Mouse (Mus musculus): Measurements from ENCODE around the gene Cop1. TPM values are rescaled to one million over a fixed set of nuclear protein-coding genes. Genes with fewer than 3 reads are reported as not detected.

Cop1 gene
- polyA plus RNA-seq, 1 experiment, result 21.6 TPM

DNA sequence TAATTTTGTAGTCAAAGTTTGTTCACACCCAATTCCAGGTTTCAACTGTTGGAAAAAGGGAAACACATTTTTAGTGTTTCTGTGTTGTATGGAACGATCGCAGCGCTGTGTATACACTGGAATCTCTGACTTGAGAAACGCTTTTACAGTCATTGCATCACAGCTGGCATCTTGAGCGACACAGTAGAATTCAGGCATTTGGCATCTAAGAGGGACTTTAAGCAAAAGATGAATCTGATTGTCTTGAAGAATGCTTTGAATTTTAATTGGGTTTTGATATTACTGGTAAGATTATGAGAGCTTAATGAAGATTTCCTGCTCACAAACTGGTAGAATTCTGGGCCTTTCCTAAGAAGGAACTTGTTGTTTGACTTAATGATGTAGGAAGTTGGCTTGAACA, 1.3 kb downstream of the Cop1 start:
- Histone ChIP-seq H3K4me1 (peaks cover 39% of the 10 kb centered on the region), H3K9me3 (no peaks in the 10 kb centered on the region), H3K36me3 (replicated peaks; ENCODE audit: low read length) (peaks cover 5% of the 10 kb centered on the region), H3K4me3 (replicated peaks) (peak overlapping the region; percentile 95), H3K27me3 (replicated peaks) (no peaks in the 10 kb centered on the region)
- TF ChIP-seq GATA1 (IDR thresholded peaks at IDR 0.05; ENCODE audit: borderline replicate concordance, low read length) (no peak), FLI1 (IDR thresholded peaks at IDR 0.05; ENCODE audit: low read length) (no peak)

GRCm38 (mm10) chr1:159234496-159234895, 2.4 kb downstream of the Cop1 start:
- H3K27me3 ChIP-seq (replicated peaks), result no peaks in the 10 kb centered on the region
- peaks cover 11% of the 10 kb centered on the region for H3K36me3 ChIP-seq (replicated peaks; ENCODE audit: low read length)
- no peaks in the 10 kb centered on the region for H3K9me3 ChIP-seq
- TF ChIP-seq GATA1 (IDR thresholded peaks at IDR 0.05; ENCODE audit: borderline replicate concordance, low read length) (no peak), FLI1 (IDR thresholded peaks at IDR 0.05; ENCODE audit: low read length) (no peak)
- peaks cover 45% of the 10 kb centered on the region for H3K4me1 ChIP-seq
- peak overlapping the region; percentile 85 for H3K4me3 ChIP-seq (replicated peaks)

DNA sequence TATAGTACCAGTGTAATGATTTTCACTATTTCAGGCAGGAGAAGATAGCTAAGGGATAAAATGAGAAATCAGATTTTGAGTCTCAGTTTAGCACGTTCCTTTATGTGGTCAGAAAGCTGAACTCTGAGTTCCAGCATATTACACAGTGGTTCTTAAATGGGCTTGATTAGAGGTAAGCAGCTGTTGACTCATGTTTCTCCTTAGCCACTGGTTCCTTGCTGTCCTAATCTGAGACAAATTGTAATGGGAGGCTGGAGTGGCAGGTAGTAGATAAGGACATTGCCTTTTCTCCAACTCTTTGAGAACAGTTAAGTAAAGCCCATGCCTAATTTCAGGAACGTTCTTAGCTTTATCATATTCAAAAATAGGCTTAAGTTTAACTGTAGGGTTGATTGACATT, 3.6 kb downstream of the Cop1 start:
- Histone ChIP-seq H3K9me3 (no peaks in the 10 kb centered on the region), H3K27me3 (replicated peaks) (no peaks in the 10 kb centered on the region), H3K36me3 (replicated peaks; ENCODE audit: low read length) (peaks cover 22% of the 10 kb centered on the region), H3K4me3 (replicated peaks) (no peak overlapping the region), H3K4me1 (peaks cover 44% of the 10 kb centered on the region)
- TF ChIP-seq GATA1 (IDR thresholded peaks at IDR 0.05; ENCODE audit: borderline replicate concordance, low read length) (no peak), FLI1 (IDR thresholded peaks at IDR 0.05; ENCODE audit: low read length) (no peak)

DNA sequence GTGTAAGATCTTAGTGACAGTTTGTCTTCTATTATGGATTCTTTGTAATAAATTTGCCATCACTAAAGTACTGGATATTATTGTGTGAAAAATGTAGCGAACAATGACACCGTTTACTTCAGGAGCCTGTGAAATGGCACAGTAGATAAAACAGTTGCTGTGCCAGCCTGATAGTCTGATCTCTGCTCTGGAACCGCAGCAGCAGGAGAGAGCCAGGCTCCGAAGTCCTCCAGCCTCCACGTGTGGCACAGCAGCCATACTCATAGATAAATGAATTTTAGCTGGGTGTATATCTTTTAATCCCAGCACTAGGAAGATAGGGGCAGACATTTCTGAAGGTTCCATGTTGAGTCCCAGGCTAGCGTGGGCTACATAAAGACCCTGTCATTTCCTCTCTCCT, 6.0 kb downstream of the Cop1 start:
- Histone ChIP-seq H3K27me3 (replicated peaks) (no peaks in the 10 kb centered on the region), H3K4me3 (replicated peaks) (peak overlapping the region; percentile 44), H3K4me1 (peaks cover 43% of the 10 kb centered on the region), H3K36me3 (replicated peaks; ENCODE audit: low read length) (peaks cover 39% of the 10 kb centered on the region), H3K9me3 (no peaks in the 10 kb centered on the region)
- no peak for TF ChIP-seq GATA1 (IDR thresholded peaks at IDR 0.05; ENCODE audit: borderline replicate concordance, low read length)
- no peak for TF ChIP-seq FLI1 (IDR thresholded peaks at IDR 0.05; ENCODE audit: low read length)

DNA sequence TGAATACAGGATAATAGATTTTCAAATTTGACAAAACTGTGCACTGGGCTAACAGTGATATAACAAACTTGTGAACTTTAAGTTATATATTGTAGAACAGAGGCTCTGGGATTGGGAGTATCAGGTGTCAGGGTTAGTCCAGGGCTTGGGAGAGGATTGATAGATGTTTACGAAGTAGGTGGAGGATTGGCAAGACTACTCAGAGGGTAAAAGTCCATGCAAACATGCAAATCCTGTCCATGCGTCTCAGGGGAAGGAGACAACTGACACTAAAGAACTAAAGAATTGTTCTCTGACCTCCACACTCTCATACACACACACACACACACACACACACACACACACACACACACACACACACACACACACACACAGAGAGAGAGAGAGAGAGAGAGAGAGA, 18.2 kb downstream of the Cop1 start:
- Histone ChIP-seq H3K4me3 (replicated peaks) (no peak overlapping the region), H3K36me3 (replicated peaks; ENCODE audit: low read length) (peaks cover 76% of the 10 kb centered on the region), H3K27me3 (replicated peaks) (no peaks in the 10 kb centered on the region), H3K9me3 (no peaks in the 10 kb centered on the region), H3K4me1 (peaks cover 3% of the 10 kb centered on the region; the same call in 1 of the 2 replicates)
- TF ChIP-seq GATA1 (IDR thresholded peaks at IDR 0.05; ENCODE audit: borderline replicate concordance, low read length), result no peak
- TF ChIP-seq FLI1 (IDR thresholded peaks at IDR 0.05; ENCODE audit: low read length), result no peak

DNA sequence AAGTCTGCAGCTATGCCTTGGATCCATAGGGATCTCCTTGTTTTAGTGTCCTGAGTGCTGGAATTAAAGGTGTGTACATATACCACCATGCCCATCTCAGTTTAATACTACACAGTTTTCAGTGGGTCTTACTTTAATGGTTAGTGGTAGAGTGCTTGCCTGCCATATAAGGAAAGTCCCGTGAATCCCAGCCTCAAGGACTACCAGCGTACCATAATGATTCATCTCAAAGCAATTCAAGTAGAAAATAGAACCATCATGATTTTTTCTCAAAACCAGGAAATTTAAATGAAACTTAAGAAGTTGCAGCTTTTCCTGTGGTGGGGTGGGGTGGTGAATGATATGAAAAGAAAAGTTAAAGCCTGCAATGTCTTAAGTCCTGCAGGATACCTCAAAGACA, 21.0 kb downstream of the Cop1 start:
- no peak for TF ChIP-seq GATA1 (IDR thresholded peaks at IDR 0.05; ENCODE audit: borderline replicate concordance, low read length)
- no peak for TF ChIP-seq FLI1 (IDR thresholded peaks at IDR 0.05; ENCODE audit: low read length)
- Histone ChIP-seq H3K9me3 (no peaks in the 10 kb centered on the region), H3K4me3 (replicated peaks) (no peak overlapping the region), H3K4me1 (peaks cover 16% of the 10 kb centered on the region), H3K36me3 (replicated peaks; ENCODE audit: low read length) (peaks cover 68% of the 10 kb centered on the region), H3K27me3 (replicated peaks) (no peaks in the 10 kb centered on the region)

DNA sequence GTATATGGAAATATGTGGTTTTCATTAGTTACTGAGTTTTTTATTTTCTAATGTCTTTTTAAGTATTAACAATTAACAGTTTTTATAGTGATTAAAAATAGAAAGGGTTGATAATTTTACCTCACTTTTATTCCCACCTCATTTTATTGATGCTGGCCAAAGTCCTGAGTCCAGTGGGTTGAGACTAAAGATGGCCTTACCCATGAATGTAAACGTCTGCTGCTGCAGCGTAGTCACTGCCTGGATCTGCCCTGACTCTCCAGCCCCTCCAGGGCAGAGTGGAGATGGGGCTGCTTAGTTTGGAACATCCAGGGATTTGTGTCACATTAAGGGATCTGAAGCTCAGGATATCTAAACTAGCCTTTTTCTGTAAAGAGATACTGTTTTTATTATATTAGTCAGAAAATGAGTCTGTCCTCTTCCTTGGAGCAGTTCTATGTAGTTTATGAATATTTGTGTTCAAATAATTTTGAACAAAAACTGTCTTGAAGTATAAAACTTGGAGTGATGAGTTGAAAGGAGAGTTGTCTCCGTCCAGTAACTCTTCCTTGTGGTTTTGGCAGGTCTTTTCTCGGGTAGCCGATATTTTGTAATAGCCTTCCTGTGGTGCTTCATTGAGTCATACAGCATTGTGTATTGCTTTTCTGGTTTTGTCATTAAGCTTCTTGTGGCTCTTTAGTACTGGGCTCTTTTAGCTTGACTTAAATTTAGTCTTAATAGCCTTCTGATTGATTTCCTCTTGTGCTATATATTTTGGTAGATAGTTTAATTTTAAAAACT, 23.0 kb downstream of the Cop1 start:
- no peaks in the 10 kb centered on the region for H3K27me3 ChIP-seq (replicated peaks)
- no peak overlapping the region for H3K4me3 ChIP-seq (replicated peaks)
- H3K36me3 ChIP-seq (replicated peaks; ENCODE audit: low read length), result peaks cover 68% of the 10 kb centered on the region
- H3K9me3 ChIP-seq, result no peaks in the 10 kb centered on the region
- TF ChIP-seq GATA1 (IDR thresholded peaks at IDR 0.05; ENCODE audit: borderline replicate concordance, low read length) (no peak), FLI1 (IDR thresholded peaks at IDR 0.05; ENCODE audit: low read length) (no peak)
- H3K4me1 ChIP-seq, result peaks cover 16% of the 10 kb centered on the region

DNA sequence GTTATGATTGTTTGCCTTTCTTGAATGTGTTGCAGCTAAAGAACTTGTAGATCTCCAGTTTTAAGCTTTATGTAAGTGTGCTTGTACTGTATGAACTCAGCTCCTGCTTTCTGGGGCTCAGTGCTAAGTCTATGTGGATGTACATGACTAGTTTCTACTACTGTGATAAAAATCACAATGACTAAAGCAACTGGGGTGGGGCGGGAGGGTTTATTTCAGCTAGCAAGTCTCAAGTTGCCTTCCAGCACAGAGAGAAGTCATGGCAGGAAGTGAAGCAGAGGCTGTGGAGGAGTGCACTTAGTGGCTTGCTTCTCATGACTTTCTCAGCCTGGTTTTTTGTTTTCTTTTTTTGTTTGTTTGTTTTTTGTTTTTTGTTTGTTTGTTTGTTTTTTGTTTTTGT, 24.4 kb downstream of the Cop1 start:
- Histone ChIP-seq H3K36me3 (replicated peaks; ENCODE audit: low read length) (peaks cover 68% of the 10 kb centered on the region), H3K4me1 (peaks cover 16% of the 10 kb centered on the region)
- TF ChIP-seq GATA1 (IDR thresholded peaks at IDR 0.05; ENCODE audit: borderline replicate concordance, low read length) (no peak), FLI1 (IDR thresholded peaks at IDR 0.05; ENCODE audit: low read length) (no peak)

DNA sequence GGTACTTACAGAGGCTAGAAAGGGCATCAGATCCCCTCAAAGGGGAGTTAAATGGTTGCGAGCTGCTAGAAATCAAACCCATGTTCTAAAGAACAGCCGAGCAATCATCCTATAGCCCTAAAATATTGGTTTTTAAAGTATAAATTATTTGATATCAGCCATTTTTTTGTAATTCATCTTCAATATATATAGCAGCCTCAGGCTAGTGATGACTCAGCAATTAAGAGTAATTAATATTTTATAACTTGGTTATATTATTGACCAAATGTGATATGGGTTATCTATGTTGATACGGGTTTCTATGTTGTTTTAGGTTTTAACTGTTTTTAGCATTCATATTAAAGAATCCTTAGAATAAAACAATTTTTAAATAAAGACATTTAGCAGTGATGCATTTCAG, 31.7 kb downstream of the Cop1 start:
- Histone ChIP-seq H3K9me3 (no peaks in the 10 kb centered on the region), H3K4me3 (replicated peaks) (no peak overlapping the region), H3K27me3 (replicated peaks) (no peaks in the 10 kb centered on the region), H3K36me3 (replicated peaks; ENCODE audit: low read length) (peaks cover 58% of the 10 kb centered on the region), H3K4me1 (no peaks in the 10 kb centered on the region)
- TF ChIP-seq GATA1 (IDR thresholded peaks at IDR 0.05; ENCODE audit: borderline replicate concordance, low read length) (no peak), FLI1 (IDR thresholded peaks at IDR 0.05; ENCODE audit: low read length) (no peak)

More for the DNA sequence above, 24.4 kb downstream of the Cop1 start:
- H3K27me3 ChIP-seq (replicated peaks), result no peaks in the 10 kb centered on the region
- no peak overlapping the region for H3K4me3 ChIP-seq (replicated peaks)
- H3K9me3 ChIP-seq, result no peaks in the 10 kb centered on the region

DNA sequence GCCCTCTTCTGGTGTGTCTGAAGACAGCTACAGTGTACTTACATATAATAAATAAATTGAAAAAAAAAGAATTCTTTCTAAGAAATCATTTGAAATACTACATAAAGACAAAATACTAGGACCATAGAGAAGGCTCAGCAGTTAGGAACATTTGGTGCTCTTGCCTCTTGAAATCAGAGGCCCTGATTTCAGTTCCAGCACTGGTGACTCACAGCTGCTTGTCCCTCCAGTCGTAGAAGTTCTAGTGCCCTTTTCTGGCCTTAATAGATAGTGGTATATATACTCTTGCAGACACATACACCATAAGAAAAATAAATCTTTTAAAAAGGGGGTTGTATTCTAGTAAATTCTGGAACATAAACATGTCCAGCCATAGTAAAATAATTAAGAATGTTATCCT, 48.0 kb downstream of the Cop1 start:
- H3K36me3 ChIP-seq (replicated peaks; ENCODE audit: low read length), result peaks cover 61% of the 10 kb centered on the region
- no peaks in the 10 kb centered on the region for H3K27me3 ChIP-seq (replicated peaks)
- no peak overlapping the region for H3K4me3 ChIP-seq (replicated peaks)
- no peak for TF ChIP-seq FLI1 (IDR thresholded peaks at IDR 0.05; ENCODE audit: low read length)
- TF ChIP-seq GATA1 (IDR thresholded peaks at IDR 0.05; ENCODE audit: borderline replicate concordance, low read length), result no peak
- H3K9me3 ChIP-seq, result no peaks in the 10 kb centered on the region
- H3K4me1 ChIP-seq, result no peaks in the 10 kb centered on the region
